Mouse (Mus musculus): ENCODE measurements around the gene Cdk11b.

Gene Cdk11b

DNA sequence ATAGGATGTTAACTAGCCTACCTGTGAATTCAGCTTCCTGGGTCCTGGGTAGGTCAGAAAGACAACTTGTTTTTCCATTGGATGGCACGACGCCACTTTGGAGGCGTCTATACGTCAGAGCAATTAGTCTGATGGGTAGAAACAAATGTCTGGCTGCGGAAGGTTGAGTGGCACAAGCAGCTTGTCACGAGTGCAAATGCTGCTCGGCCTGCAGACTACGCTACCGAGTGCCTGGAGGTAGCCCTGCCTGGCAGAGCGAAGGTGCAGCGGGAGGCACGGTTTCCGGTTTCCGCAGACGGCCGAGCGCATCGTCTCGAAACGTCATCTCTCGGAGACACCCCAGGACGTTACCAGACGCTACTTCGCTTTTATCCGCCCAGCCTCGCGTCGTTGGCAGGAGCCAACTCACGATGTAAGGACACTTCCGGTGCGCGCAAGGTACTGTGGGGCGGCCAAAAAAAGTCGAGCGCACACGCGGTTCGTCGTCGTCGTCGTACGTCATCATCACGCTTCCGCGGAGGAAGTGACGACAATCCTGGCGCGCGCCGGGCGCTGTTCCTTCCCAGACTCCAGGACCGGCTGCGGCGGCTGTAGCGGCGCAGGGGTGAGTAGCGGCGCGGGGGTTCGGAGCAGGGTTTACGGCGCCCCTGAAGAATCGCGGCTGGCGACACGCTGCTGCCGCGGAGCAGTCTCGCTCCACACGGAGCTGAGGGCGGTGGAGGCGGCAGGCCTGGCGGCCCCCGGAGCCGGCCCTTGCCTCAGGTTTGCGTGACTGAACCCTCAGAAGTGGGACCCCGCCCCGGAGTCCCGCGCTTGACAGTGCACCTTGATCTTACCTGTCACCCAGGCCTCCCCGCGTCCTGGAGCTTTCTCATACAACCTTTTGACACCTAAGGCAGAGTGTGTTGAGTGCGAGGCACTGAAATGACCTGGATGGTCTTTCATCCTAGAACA, at the start of gene Cdk11b:
Gene Cdk11b (plus strand): TSS at position 517 of the 954 bp plus-strand sequence.
- DNase-seq: peak; percentile 96

DNA sequence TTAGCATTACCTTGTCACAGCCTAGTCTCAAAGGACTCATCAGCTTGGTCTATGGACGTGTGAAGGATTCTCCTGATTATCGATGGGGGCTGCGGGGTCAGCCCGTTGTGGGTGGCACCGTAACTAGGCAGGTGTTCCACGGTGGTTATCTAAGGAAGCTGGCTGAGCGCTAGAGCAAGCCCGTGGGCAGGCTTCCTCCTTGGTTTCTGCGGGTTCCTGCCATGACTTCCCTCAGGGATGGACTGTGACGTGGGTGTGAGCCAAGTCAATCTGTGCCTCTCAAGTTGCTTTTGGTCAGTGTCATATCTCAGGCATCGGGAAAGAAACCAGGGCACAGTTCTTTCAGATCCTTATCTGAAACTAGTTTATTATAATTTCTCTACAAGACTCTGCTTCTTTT, 49.7 kb upstream of the Cdk11b start:
- DNase-seq: no peak

GRCm38 (mm10) chr4:155575521-155575920, 49.1 kb upstream of the Cdk11b start:
- DNase-seq: no peak

GRCm38 (mm10) chr4:155577132-155577531, 47.5 kb upstream of the Cdk11b start:
- DNase-seq: peak; percentile 58

DNA sequence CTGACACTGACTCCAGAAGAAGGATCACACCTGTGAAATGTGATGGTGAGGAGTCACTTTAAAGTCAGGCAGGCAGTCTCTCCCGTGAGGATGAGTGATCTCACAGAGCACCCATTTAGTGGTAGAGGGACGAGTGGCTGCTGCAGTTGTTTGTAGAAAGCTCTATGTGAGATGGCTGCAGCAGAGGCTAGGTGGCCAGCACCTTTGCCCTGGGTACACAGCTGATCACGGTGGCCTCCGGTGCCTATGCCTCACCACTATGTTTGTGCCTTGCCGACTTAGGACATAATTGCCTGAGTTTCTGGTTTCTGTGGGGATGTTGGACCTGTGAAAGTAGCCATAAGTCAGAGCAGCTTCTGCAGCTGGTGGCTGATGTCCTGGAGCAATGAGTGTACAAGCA, 46.9 kb upstream of the Cdk11b start:
- DNase-seq: no peak

DNA sequence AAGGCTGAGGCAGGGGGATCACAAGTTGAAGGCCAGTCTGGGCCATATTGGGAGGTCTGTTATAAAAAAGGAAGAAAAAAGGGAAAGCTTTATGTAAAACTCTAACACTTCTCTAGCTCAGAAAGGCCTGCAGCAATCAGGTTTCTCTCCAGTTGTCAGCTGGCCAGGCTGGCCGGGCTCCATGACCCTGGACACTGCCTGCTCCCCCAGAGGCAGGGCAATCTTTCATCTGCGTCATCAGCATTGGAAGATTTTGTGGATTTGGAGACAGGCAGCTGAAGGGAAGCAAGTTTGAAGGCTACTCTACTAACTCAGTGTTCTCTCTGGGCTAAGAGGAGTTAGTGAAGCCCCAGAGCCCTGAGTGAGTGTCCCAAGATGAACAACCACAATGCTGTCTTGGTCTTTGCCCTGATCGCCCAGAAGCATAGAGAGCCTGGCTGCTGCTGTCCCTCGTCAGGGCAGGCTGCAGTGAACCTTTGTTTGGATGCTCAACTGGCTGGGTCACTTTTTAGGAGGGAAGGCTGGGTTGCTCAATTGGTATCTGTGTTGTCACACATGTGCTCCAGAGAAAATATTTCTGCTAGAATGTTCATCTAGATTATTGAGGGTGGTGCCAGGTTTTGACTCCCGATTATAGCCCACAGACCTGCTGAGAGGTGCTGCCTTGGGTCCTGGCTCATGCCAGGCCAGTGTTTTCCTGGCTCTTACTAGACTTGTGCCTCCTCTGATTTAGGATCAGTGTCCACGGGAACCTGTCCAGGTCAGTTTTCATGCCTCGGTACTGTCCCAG, 46.1 kb upstream of the Cdk11b start:
- DNase-seq: peak; percentile 44

- DNase-seq: no peak
Measured at GRCm38 (mm10) chr4:155580420-155580819, 44.2 kb upstream of the Cdk11b start.

GRCm38 (mm10) chr4:155582279-155582905, 42.3 kb upstream of the Cdk11b start:
- DNase-seq: no peak

DNA sequence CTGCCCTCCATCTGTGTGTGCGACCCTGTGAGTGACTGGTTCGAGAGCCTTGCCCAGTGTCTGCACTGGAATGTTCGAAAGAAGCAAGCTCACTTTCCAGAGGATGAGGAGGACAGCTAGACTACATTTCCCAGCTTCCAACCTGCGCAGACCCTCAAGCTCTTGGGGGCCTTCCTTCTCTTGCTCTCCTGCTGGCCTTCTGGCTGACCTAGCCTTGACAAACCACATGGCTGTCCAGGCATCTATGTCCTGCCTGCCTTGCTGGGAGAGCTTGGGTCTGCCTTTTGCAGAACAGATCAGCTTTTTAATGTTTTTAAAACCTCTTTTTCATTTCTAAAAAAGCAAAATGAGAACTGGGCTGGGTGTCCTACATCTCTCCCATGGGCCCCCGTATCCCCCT, 35.3 kb upstream of the Cdk11b start:
- no peak for DNase-seq

- DNase-seq: no peak
Measured at GRCm38 (mm10) chr4:155591012-155591719, 33.5 kb upstream of the Cdk11b start.

- no peak for DNase-seq
Measured at GRCm38 (mm10) chr4:155593780-155594179, 30.9 kb upstream of the Cdk11b start.

DNA sequence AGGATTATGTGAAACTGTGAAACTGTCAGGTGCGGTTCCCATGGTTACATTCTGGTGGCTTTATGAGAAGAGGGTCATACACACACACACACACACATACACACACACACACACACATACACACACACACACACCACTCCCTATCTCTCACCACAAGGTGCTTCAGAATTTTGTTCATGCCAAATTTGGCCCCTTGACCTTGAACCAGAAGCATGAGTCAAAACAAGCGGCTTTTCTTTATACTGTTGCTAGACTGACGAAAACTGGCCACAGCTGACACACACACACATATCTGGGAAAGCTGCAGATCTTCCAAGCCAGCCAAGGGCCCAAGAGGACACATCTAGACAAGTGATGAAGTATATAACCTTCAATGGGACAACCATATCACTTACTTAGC, 28.9 kb upstream of the Cdk11b start:
- no peak for DNase-seq

- DNase-seq: no peak
Measured at GRCm38 (mm10) chr4:155596606-155597005, 28.0 kb upstream of the Cdk11b start.

DNA sequence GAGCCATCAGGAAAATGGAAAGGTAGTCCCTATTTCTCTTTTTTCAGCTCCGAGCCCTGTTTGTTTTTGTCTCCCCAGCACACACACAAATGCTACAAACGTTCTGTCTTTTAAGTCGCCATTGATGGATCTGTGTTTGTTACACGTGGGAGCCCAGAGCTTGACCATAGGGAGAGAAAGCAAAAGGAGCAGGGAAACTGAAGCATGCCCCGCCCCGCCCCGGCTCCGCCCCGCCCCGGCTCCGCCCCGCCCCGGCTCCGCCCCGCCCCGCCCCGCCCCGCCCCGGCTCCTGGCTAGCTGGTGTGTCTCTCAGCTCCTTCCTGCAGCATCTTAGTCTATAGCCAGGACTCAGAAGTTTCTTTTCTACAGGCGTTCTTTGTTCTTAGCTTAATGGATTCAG, 26.1 kb upstream of the Cdk11b start:
- DNase-seq: no peak

DNA sequence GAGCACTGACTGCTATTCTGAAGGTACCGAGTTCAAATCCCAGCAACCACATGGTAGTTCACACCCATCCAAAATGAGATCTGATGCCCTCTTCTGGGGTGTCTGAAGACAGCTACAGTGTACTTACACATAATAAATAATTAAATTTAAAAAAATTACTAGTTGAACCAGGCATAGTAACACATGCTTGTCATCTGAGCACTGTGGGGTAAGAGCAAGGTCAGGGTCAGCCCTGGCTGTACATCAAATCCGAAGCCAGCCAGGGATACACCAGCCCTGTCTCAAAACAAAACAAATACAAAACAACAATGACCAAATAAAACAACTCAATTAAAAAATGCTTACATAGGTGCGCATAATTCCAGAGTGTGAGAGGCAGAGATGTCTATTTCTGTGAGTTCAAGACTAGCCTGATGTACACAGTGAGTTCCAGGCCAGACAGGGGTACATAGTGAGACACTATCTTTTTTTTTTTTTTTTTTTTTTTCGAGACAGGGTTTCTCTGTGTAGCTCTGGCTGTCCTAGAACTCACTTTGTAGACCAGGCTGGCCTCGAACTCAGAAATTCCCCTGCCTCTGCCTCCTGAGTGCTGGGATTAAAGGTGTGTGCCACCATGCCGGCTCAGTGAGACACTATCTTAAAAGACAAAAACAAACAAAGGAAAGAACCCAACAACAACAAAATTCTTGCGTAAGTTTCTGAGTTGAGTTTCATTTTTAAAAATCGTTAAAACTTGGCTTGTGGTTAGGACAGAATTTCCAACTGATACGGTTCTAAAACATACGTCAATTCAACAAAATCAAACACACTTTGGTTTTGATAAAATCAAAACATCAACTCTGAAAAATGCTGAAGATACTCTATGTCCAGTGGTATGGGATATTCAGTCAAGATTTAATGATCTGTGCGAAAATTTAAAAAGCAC, 24.5 kb upstream of the Cdk11b start:
- no peak for DNase-seq

DNA sequence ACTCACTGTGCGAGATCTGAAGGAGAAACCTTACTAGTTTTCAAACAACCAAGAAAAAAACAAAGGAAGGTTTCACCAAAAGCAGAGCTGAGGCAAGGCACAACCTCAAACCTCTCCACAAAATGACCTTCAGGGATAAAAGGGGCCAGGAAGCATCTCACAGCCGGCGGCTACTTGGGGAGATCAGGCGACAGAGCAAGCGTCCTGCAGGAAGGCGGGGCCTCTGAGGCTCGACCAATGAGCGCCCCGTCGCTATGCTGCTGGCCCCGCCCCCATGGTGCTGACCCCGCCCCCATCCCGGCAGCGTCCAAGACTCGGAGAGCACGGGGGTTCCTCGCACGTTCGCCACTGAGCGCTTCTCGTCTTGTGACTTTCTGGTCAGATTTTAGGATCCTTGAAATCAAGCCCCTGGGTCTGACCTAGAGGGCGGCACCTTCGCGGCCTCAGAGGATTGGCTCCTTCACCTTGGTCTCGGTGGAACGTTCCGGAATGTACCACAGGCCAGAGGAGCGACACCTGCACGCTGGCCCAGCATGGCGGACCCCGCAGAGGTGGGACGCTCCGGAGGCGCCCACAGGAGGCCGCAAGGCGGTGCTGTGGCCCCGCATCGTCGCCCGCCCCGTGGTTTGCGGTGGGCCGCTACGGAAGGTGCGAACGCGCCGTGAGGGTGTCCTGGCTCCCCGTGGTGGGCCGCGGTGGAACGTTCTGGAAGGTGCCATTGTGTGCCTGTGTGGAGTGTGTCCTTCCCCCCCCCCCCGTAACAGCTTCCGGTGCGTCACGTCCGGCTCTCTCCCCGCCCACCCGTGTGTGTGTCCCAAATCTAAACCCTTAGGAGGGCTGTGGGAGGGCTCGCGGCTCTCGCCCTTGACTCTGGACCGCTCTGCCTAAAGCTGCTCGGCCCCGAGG, 23.3 kb upstream of the Cdk11b start, which contains the start of gene Slc35e2:
Gene Slc35e2 (plus strand): TSS at position 326 of the 906 bp plus-strand sequence.
- peak; percentile 94 for DNase-seq

- no peak for DNase-seq
Measured at GRCm38 (mm10) chr4:155601997-155602456, 22.6 kb upstream of the Cdk11b start.

GRCm38 (mm10) chr4:155602753-155603152, 21.9 kb upstream of the Cdk11b start:
- DNase-seq: no peak

DNA sequence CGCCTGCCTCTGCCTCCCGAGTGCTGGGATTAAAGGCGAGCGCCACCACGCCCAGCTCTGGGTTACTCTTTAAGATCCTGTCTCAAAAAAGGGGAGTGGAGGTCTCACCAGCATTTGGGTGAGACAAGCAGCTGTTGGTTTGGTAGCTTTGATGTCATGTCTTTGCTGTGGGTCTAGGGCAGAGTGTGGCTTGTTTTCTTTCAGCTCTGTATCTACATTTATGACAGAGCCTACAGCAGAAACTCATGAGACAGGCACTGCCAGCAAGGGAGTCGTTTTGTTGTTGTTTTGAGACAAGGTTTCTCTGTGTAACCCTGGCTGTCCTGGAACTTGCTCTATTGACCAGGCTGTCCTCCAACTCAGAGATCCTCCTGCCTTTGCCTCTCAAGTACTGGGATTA, 20.9 kb upstream of the Cdk11b start:
- no peak for DNase-seq

- DNase-seq: no peak
Measured at GRCm38 (mm10) chr4:155605132-155605531, 19.5 kb upstream of the Cdk11b start.
